Mouse (Mus musculus) limb, embryonic 13.5 days (tissue): ENCODE measurements at regions not wholly inside any gene's neighbourhood (a gene's known extent, or its start where the extent isn't known, plus 50 kb on each side); places are given as distances from the start of the nearest gene placed in this dataset.
"Not testable (repeated sequence)": the region's sequence is repeated elsewhere in the genome, so short reads cannot be mapped to it uniquely, and the experiment has no call there.

Source experiments
- ATAC-seq: fragments of 200-750 bp; cut with Nextera tagmentation; 2 replicates; pipeline ENCODE4 v1.8.0; 2017; ENCODE audit warnings: low read depth, moderate number of reproducible peaks, moderate TSS enrichment; ENCODE audit not compliant: low FRiP score
- H3K27ac ChIP-seq: fragments of 300-500 bp; sonication (generic); 2 replicates; pipeline ENCODE4 v1.5.1; 2015; ENCODE audit warnings: inconsistent platforms, mild to moderate bottlenecking, moderate library complexity
- H3K27me3 ChIP-seq: fragments of 300-500 bp; sonication (generic); 2 replicates; pipeline ENCODE4 v1.6.1; 2015; ENCODE audit warnings: mild to moderate bottlenecking, inconsistent platforms
- H3K36me3 ChIP-seq: fragments of 300-500 bp; sonication (generic); 2 replicates; pipeline ENCODE4 v1.6.1; 2015; ENCODE audit warnings: inconsistent platforms, mild to moderate bottlenecking, moderate library complexity
- H3K4me1 ChIP-seq: fragments of 300-500 bp; sonication (generic); 2 replicates; pipeline ENCODE4 v1.6.1; 2015; ENCODE audit warnings: inconsistent platforms
- H3K4me2 ChIP-seq: fragments of 300-500 bp; sonication (generic); replicated peaks from 2 replicates; pipeline ENCODE4 v1.6.1; 2015; ENCODE audit warnings: inconsistent platforms, mild to moderate bottlenecking, moderate library complexity
- H3K4me3 ChIP-seq: fragments of 300-500 bp; sonication (generic); 2 replicates; pipeline ENCODE4 v1.5.1; 2015; ENCODE audit warnings: moderate library complexity, mild to moderate bottlenecking, inconsistent platforms
- H3K9ac ChIP-seq: fragments of 300-500 bp; sonication (generic); 2 replicates; pipeline ENCODE4 v1.6.1; 2015; ENCODE audit warnings: mild to moderate bottlenecking, inconsistent platforms
- H3K9me3 ChIP-seq: fragments of 300-500 bp; sonication (generic); 2 replicates; pipeline ENCODE4 v1.6.1; 2016; ENCODE audit warnings: inconsistent platforms
- WGBS: fragments of 180-500 bp; shearing (Covaris S2); methylation state at CpG from one replicate; pipeline ENCODE4 v1.1.7; 2015; 5-methylcytosine and 5-hydroxymethylcytosine counted together

GRCm38 (mm10) chr1:73635709-73636108 lies 488.5 kb downstream of the Tns1 start:
- H3K27me3 ChIP-seq: no peaks in the 10 kb centered on the region
- peaks cover 3% of the 10 kb centered on the region for H3K4me1 ChIP-seq
- no peak overlapping the region for H3K9ac ChIP-seq
- H3K36me3 ChIP-seq: no peaks in the 10 kb centered on the region
- ATAC-seq: no peak
- WGBS: 60% methylated on average over 2 of the region's 2 CpGs
- no peak overlapping the region for H3K27ac ChIP-seq
- no peaks in the 10 kb centered on the region for H3K9me3 ChIP-seq
- no peak overlapping the region for H3K4me3 ChIP-seq
- H3K4me2 ChIP-seq: no peak overlapping the region

- Histone ChIP-seq H3K9me3 (no peaks in the 10 kb centered on the region), H3K9ac (no peak overlapping the region), H3K4me3 (no peak overlapping the region), H3K4me2 (no peak overlapping the region), H3K4me1 (no peaks in the 10 kb centered on the region), H3K27me3 (no peaks in the 10 kb centered on the region), H3K36me3 (no peaks in the 10 kb centered on the region), H3K27ac (no peak overlapping the region)
- WGBS: 87% methylated on average over 4 of the region's 4 CpGs
- no peak for ATAC-seq
Measured at GRCm38 (mm10) chr1:73634871-73635270, 489.4 kb downstream of the Tns1 start.

DNA sequence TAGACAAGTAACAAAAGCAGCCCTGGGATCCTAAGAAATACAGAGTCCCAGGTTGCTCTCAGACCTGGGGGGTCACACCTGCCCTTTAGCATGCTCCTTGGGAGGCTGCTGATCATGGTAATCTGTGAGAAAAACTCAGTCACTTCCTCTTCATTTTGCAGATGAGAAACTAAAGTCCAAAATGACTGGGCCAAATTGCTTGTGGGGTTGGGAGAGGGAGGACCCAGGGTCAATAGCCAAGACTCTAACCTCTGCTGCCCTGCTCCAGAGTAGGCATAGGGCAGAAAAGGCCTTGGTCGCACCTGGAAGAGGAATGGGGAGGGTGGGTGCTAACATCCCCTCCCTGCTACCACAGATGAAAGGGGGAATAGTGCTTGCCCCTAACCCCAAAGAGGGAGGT lies 491.2 kb downstream of the Tns1 start:
- Histone ChIP-seq H3K4me1 (no peaks in the 10 kb centered on the region), H3K9ac (no peak overlapping the region)
- 77% methylated on average over 1 of the region's 1 CpGs for WGBS

DNA sequence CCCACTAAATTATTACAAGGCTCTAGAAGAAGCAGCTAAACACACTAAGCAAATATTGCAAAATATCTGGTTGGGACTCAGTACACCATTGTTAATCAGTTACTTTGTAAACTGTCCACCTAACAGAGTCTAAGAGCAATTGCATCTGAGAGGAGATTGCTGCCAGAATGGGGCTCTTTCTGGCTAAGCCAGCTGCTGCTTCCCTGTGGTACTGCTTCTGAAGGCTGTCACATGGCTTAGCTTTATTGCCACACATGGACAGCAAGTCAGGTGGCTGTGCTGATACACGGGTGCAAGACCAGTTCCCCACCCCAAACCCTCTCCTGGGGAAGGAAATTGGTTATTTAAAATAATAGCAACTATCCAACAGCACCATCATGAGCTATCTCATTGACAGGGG lies 493.9 kb downstream of the Tns1 start:
- no peaks in the 10 kb centered on the region for H3K27me3 ChIP-seq
- H3K4me2 ChIP-seq: no peak overlapping the region
- no peak overlapping the region for H3K4me3 ChIP-seq
- ATAC-seq: no peak
- no peaks in the 10 kb centered on the region for H3K9me3 ChIP-seq
- no peaks in the 10 kb centered on the region for H3K4me1 ChIP-seq
- no peak overlapping the region for H3K9ac ChIP-seq
- WGBS: 29% methylated on average over 1 of the region's 1 CpGs
- H3K27ac ChIP-seq: no peak overlapping the region
- H3K36me3 ChIP-seq: no peaks in the 10 kb centered on the region

More for the DNA sequence above, 491.2 kb downstream of the Tns1 start:
- ATAC-seq: no peak
- Histone ChIP-seq H3K27ac (no peak overlapping the region), H3K36me3 (no peaks in the 10 kb centered on the region), H3K4me2 (no peak overlapping the region), H3K27me3 (no peaks in the 10 kb centered on the region), H3K4me3 (no peak overlapping the region), H3K9me3 (no peaks in the 10 kb centered on the region)

GRCm38 (mm10) chr1:73625365-73625764 lies 498.9 kb downstream of the Tns1 start:
- ATAC-seq: no peak
- Histone ChIP-seq H3K27me3 (no peaks in the 10 kb centered on the region), H3K36me3 (no peaks in the 10 kb centered on the region), H3K4me1 (no peaks in the 10 kb centered on the region), H3K4me2 (no peak overlapping the region), H3K27ac (no peak overlapping the region), H3K9me3 (no peaks in the 10 kb centered on the region), H3K9ac (no peak overlapping the region), H3K4me3 (no peak overlapping the region)
- 45% methylated on average over 5 of the region's 5 CpGs for WGBS

DNA sequence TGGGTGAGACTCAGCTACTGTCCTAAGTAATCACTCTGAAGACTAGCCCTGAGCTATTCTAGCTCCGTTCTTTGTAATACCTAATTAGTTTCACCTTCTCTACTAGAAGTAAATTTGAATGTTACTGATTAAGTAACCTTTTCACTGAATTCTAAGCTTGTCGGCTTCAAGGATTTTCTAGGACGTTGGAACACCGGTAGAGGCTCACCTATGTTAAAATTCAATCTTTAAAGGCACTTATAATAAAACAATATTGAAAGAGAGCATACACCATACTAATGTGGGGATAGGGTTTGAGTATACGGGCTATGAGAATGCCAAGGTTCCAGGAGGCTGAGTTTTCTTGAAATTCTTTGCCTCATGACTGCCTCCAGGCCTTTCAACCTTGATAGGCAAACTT lies 503.1 kb downstream of the Tns1 start:
- H3K4me1 ChIP-seq, H3K9me3 ChIP-seq, H3K27ac ChIP-seq, ATAC-seq, H3K4me3 ChIP-seq, H3K4me2 ChIP-seq, H3K9ac ChIP-seq, H3K36me3 ChIP-seq, H3K27me3 ChIP-seq: not testable (repeated sequence)
- 86% methylated on average over 5 of the region's 5 CpGs for WGBS

DNA sequence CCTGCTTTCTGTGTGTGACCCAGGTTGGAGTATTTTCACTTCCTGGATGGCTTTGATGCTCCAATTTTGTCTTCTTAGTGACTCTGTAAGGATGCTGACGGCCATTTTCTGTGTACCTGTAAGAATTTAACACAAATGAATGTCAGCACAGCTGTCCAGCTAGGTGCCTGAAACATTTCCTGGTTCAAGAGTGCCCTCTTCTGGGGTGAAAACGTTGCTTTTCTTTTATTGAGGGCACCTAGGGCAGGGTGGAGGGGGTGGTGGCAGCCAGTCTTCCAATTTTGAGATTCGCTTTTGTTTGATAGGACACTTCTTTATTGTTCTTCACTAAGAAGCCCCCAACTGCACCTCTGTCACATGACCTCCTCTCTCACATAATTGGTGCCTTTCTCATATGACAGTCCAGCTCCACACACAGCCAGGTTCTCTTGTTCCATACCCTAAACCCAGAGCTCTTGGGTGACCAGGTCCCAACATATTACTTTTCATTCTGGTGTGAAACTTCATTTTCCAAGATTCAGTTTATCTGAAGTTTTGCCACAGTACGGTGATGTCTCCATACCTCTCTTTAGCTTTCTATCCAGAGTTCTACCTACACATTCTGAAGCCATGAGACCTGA lies 505.6 kb downstream of the Tns1 start:
- H3K4me1 ChIP-seq: no peaks in the 10 kb centered on the region

GRCm38 (mm10) chr1:73593653-73594385 lies 530.4 kb downstream of the Tns1 start:
- Histone ChIP-seq H3K27me3 (no peaks in the 10 kb centered on the region), H3K4me3 (no peak overlapping the region), H3K4me1 (peaks cover 17% of the 10 kb centered on the region), H3K4me2 (no peak overlapping the region), H3K36me3 (no peaks in the 10 kb centered on the region), H3K27ac (no peak overlapping the region), H3K9me3 (no peaks in the 10 kb centered on the region), H3K9ac (no peak overlapping the region)
- no peak for ATAC-seq
- WGBS: 58% methylated on average over 9 of the region's 9 CpGs

More for the DNA sequence above, 505.6 kb downstream of the Tns1 start:
- H3K36me3 ChIP-seq: no peaks in the 10 kb centered on the region
- ATAC-seq: peak; percentile 75
- no peak overlapping the region for H3K4me3 ChIP-seq
- no peaks in the 10 kb centered on the region for H3K9me3 ChIP-seq
- H3K4me2 ChIP-seq: no peak overlapping the region
- H3K27me3 ChIP-seq: no peaks in the 10 kb centered on the region
- WGBS: 43% methylated on average over 4 of the region's 4 CpGs
- no peak overlapping the region for H3K9ac ChIP-seq
- H3K27ac ChIP-seq: no peak overlapping the region

- WGBS: 49% methylated on average over 9 of the region's 9 CpGs
- Histone ChIP-seq H3K36me3 (no peaks in the 10 kb centered on the region), H3K27me3 (no peaks in the 10 kb centered on the region), H3K4me3 (no peak overlapping the region), H3K4me1 (peaks cover 17% of the 10 kb centered on the region), H3K4me2 (no peak overlapping the region), H3K27ac (0 out of 2 replicates have a peak overlapping the region, but pooled peaks have one; percentile 15), H3K9me3 (no peaks in the 10 kb centered on the region), H3K9ac (no peak overlapping the region)
- no peak for ATAC-seq
Measured at GRCm38 (mm10) chr1:73591342-73592099, 532.7 kb downstream of the Tns1 start.

DNA sequence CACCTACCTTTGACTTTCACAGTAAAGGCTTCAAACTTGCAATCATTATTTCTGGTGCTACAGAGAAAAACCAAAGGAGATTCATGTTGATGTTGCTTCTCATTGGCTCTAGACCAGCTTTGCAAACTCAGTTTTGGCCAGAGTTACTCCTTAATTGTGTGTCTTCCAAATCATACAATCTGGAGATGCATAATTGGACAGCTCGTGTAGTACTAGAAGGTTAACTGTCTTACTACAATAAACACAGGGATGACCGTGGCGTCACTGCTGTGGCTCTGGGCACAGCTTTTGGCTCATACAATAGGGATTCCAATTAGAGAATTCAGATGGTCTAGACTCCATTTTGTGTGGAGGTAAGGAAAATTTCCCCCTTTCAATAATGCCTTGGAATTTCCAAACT lies 544.6 kb downstream of the Tns1 start:
- no peak overlapping the region for H3K4me3 ChIP-seq
- no peak overlapping the region for H3K9ac ChIP-seq
- no peak for ATAC-seq
- 89% methylated on average over 3 of the region's 3 CpGs for WGBS
- H3K27me3 ChIP-seq: no peaks in the 10 kb centered on the region
- H3K4me2 ChIP-seq: no peak overlapping the region
- H3K4me1 ChIP-seq: peaks cover 10% of the 10 kb centered on the region
- H3K36me3 ChIP-seq: no peaks in the 10 kb centered on the region
- no peaks in the 10 kb centered on the region for H3K9me3 ChIP-seq
- H3K27ac ChIP-seq: no peak overlapping the region

- no peak overlapping the region for H3K4me3 ChIP-seq
- H3K4me1 ChIP-seq: peaks cover 10% of the 10 kb centered on the region
- no peak overlapping the region for H3K9ac ChIP-seq
- H3K36me3 ChIP-seq: no peaks in the 10 kb centered on the region
- H3K27me3 ChIP-seq: no peaks in the 10 kb centered on the region
- H3K4me2 ChIP-seq: no peak overlapping the region
- no peaks in the 10 kb centered on the region for H3K9me3 ChIP-seq
- WGBS: 95% methylated on average over 1 of the region's 1 CpGs
- no peak overlapping the region for H3K27ac ChIP-seq
- ATAC-seq: no peak
Measured at GRCm38 (mm10) chr1:73577019-73577418, 547.2 kb downstream of the Tns1 start.

- H3K27me3 ChIP-seq: no peaks in the 10 kb centered on the region
- no peak overlapping the region; the same call in 1 of the 2 replicates for H3K27ac ChIP-seq
- H3K4me2 ChIP-seq: no peak overlapping the region
- ATAC-seq: 0 out of 2 replicates have a peak, but pooled peaks have one; percentile 11
- H3K4me1 ChIP-seq: peaks cover 10% of the 10 kb centered on the region
- no peaks in the 10 kb centered on the region for H3K36me3 ChIP-seq
- H3K9ac ChIP-seq: no peak overlapping the region
- WGBS: 40% methylated on average over 1 of the region's 1 CpGs
- H3K9me3 ChIP-seq: no peaks in the 10 kb centered on the region
- H3K4me3 ChIP-seq: no peak overlapping the region
Measured at GRCm38 (mm10) chr1:73575694-73576093, 548.6 kb downstream of the Tns1 start.
